Mouse (Mus musculus): Measurements from ENCODE around the gene Gm17078. TPM values are rescaled to one million over a fixed set of nuclear protein-coding genes. Genes with fewer than 3 reads are reported as not detected.

Gene Gm17078
- polyA plus RNA-seq (2012; rRNA removed; ENCODE audit: low replicate concordance) = not detected in 2 replicates

GRCm38 (mm10) chr14:51611210-51611609, at the start of gene Gm17078:
Gm17078 (minus strand) TSS chr14:51611310.

GRCm38 (mm10) chr14:51635566-51635965, 24.5 kb upstream of the Gm17078 start, which contains the start of gene Gm4181:
Gm4181 (minus strand) TSS chr14:51635666.

GRCm38 (mm10) chr14:51592039-51592438, 19.1 kb downstream of the Gm17078 start, which contains the start of gene Gm17174:
Gm17174 (minus strand) TSS chr14:51592139.

DNA sequence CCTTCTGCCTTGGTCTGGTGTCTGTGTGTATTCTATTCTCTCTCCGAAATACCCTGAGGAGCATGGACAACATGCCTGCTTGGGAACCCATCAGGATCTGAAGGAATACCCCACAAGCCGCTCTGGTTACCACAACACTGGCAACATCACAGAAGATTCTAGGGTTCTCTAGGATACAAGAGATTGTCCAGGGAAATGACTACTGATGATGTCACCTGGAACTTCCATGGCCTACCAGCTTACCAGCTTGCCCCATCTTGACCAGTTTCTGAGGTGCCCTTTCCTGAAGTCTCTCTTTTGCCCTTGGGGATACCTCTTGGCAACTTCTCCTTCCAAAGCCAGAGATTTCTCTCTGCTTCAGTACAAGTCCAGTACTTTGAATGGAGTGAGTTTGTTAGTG, 37.1 kb downstream of the Gm17078 start, which contains the start of gene Gm17175:
TSS of gene Gm17175 (minus strand) at position 101 of the 400 bp plus-strand sequence.

Other genes starting within 250 kb of the Gm17078 start
- gene Gm7247, start 249.6 kb downstream of the Gm17078 start, polyA plus RNA-seq (2012; rRNA removed; ENCODE audit: low replicate concordance) = not detected in 2 replicates
- gene Vmn2r88, start 200.5 kb downstream of the Gm17078 start, polyA plus RNA-seq (2012; rRNA removed; ENCODE audit: low replicate concordance) = not detected in 2 replicates
- not detected in 2 replicates for gene Vmn2r89, start 159.5 kb downstream of the Gm17078 start, polyA plus RNA-seq (2012; rRNA removed; ENCODE audit: low replicate concordance)
- gene Gm5622, start 58.5 kb downstream of the Gm17078 start, polyA plus RNA-seq (2012; rRNA removed; ENCODE audit: low replicate concordance) = not detected in 2 replicates
- not detected in 2 replicates for gene Gm17175, start 37.2 kb downstream of the Gm17078 start, polyA plus RNA-seq (2012; rRNA removed; ENCODE audit: low replicate concordance)
- not detected in 2 replicates for gene Gm17174, start 19.2 kb downstream of the Gm17078 start, polyA plus RNA-seq (2012; rRNA removed; ENCODE audit: low replicate concordance)
- gene Gm4181, start 24.4 kb upstream of the Gm17078 start, polyA plus RNA-seq (2012; rRNA removed; ENCODE audit: low replicate concordance) = not detected in 2 replicates
- gene Gm17079, start 84.2 kb upstream of the Gm17078 start, polyA plus RNA-seq (2012; rRNA removed; ENCODE audit: low replicate concordance) = not detected in 2 replicates
- not detected in 2 replicates for gene Gm5800, start 105.9 kb upstream of the Gm17078 start, polyA plus RNA-seq (2012; rRNA removed; ENCODE audit: low replicate concordance)
- 0.32 TPM in 1 of 2 replicates, not detected in the other for gene Ang4, start 162.3 kb upstream of the Gm17078 start, polyA plus RNA-seq (2012; rRNA removed; ENCODE audit: low replicate concordance)
- not detected in 2 replicates for gene AY358078, start 188.7 kb upstream of the Gm17078 start, polyA plus RNA-seq (2012; rRNA removed; ENCODE audit: low replicate concordance)
- gene Ear6, start 242.4 kb upstream of the Gm17078 start, polyA plus RNA-seq (2012; rRNA removed; ENCODE audit: low replicate concordance) = not detected in 2 replicates

All from subcutaneous adipose tissue, adult 2 months (tissue).